Mouse (Mus musculus): Measurements from ENCODE around the gene Siva1. TPM values are rescaled to one million over a fixed set of nuclear protein-coding genes. Genes with fewer than 3 reads are reported as not detected.

Siva1 gene
- 68.9 and 85.7 TPM in 2 replicates for polyA plus RNA-seq (2021; fragmentation: Nextera tagmentation)
- long read RNA-seq, experiment 1, transcript Siva1-204 (2 exons, 401 nt) = minor isoform, 5 of 35 reads
- long read RNA-seq, experiment 1, transcript Siva1-201 (4 exons, 924 nt) = major isoform, 11 of 35 reads
- long read RNA-seq, experiment 1, partial matches to known transcripts = 13 of 35 reads
- long read RNA-seq, experiment 1, other reads (novel, unspliced or antisense) = 0 of 35 reads
- long read RNA-seq, experiment 2, transcript Siva1-201 (4 exons, 924 nt) = major isoform, 46 of 53 reads
- long read RNA-seq, experiment 2, partial matches to known transcripts = 0 of 53 reads
- long read RNA-seq, experiment 2, other reads (novel, unspliced or antisense) = 2 of 53 reads

DNA sequence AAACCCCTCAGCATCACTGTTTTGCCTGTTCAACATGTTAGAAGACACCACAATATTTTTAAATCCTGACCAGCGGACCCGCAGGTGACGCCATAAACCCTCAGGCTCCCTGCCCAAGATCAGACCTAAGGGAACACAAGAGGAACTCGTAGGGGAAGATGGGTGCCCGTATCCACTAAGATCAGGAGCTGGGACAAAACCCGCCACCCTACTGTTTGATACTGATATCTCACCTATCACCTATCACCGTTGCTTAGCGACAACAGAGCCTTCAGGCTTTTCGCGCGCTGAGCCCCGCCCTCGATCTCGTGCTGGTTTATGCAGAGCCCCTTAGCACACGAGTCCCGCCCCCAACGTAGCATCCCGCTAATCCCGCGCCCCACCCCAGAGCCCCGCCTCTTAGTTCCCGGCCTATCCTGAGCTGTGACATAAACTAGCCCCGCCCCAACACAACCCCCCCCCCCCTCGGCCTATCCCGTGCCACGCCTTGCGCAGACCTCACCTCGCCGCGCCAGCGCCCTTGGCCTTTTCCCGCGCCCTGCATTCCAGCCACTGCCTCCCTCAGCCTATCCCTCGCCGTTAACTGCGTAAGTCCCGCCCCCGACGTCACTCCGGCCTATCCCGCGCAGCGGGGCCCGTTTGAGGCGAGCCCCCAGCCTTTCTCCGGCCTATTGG, at the start of gene Siva1:
Gene Siva1, plus strand, starts transcription at position 500 of the 675 bp plus-strand sequence.

DNA sequence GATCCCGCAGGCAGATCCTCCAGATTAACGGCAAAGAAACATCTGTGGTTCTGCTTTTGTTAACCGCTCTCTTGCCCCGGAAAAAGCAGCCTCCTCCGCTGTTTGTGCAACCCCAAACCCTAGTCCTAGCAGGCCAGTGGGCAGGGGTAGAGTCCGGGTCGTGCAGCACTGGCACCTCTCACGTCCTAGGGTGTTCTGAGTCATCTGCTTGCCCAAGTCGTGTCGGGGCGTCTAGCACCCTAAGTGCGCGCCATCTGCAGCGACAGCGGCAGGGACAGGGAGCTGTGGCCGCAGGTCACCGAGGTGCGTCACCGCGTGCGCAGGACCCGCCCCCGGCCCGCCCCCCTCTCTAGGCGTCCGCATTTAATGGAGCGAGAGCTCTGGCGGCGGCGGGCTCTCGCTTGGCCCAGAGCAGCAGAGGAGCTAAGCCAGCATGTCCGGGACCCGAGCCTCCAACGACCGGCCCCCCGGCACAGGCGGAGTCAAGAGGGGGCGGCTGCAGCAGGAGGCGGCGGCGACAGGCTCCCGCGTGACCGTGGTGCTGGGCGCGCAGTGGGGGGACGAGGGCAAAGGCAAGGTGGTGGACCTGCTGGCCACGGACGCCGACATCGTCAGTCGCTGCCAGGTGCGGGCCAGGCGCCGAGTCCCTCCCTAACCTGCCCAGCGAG, 24.7 kb upstream of the Siva1 start, which contains the start of gene Adssl1:
Gene Adssl1, plus strand, starts transcription at position 360 of the 668 bp plus-strand sequence.

DNA sequence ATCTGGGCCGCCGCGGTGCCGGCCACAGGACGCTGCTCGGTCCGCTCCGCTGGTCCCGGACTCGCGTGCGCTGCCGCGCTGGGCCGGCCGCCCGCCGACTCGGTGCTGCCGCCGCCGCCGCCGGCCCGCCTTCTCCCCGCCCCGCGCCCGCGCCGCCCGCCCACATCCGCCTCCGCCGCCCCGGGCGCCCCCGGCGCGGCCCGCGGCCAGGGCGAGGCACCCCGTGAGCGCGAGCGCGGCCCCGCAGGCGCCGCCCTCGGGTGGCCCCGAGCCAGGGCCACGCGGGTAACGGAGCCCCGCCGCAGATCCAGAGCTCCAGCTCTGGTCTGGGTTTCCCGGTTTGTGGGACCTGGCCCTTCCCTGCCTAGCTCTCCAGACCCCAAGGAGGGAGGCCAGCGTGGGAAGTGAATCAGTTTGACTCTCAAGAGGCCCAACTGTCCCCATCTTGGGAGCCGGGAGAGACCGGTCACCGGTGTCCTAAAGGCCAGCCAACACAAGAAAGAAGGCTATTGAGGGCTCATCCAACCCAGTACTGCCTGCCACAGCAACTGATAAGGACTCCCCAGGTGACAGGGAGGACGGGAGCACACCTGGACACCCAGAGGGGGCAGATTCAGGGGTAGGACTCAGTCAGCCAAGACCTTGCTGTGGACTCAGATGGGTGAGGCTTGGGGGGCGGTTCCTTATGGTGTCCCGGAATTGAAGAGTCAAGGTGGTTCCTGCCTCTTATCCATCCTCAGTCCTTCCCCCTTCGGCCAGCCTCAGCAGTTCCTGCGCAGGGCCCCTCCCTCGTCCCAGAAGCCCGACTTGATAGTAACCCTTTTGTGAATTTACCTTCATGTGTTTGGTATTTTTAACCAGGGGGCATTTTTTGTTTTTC, 29.9 kb downstream of the Siva1 start, which contains the start of gene Akt1:
Gene Akt1, minus strand, starts transcription at position 753 of the 880 bp plus-strand sequence.

DNA sequence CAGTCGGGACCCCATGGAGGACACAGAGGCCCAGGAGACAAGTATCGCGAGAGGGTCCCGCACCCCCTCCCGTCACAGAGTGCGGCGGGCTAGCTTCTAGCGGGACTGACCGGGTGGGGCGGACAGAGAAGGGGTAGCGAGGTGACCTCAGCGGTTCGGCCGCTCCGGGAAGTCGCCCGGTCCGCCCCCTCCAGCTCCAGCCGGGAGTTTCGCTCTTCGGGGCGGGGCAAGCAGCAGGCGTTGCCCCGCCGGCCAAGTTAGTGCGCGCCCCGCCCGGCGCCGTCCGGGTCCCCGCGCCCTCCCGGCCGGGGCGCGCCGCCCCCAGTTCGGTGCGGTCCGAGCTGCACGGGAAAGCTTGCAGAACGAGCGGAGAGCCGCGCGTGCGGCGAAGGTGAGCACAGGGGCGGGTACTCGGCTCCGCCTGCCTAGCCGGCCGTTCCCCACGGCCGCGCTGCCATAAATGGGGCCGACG, 34.1 kb downstream of the Siva1 start, which contains the start of gene Zbtb42:
Gene Zbtb42, plus strand, starts transcription at position 274 of the 472 bp plus-strand sequence.

Other genes starting within 250 kb of the Siva1 start
- 0.05 and 0.10 TPM in 2 replicates for gene A530016L24Rik, start 155.2 kb upstream of the Siva1 start, polyA plus RNA-seq (2021; fragmentation: Nextera tagmentation)
- gene Tmem179, start 127.9 kb upstream of the Siva1 start, polyA plus RNA-seq (2021; fragmentation: Nextera tagmentation) = 120 and 123 TPM in 2 replicates
- 36.8 and 43.2 TPM in 2 replicates for gene Inf2, start 55.9 kb upstream of the Siva1 start, polyA plus RNA-seq (2021; fragmentation: Nextera tagmentation)
- 30.0 and 34.8 TPM in 2 replicates for gene Adssl1, start 24.6 kb upstream of the Siva1 start, polyA plus RNA-seq (2021; fragmentation: Nextera tagmentation)
- gene Akt1, start 30.2 kb downstream of the Siva1 start, polyA plus RNA-seq (2021; fragmentation: Nextera tagmentation) = 23.3 and 46.2 TPM in 2 replicates
- gene Zbtb42, start 34.1 kb downstream of the Siva1 start, polyA plus RNA-seq (2021; fragmentation: Nextera tagmentation) = 0.39 and 0.63 TPM in 2 replicates
- 27.8 and 28.2 TPM in 2 replicates for gene Cep170b, start 75.8 kb downstream of the Siva1 start, polyA plus RNA-seq (2021; fragmentation: Nextera tagmentation)
- 10.1 and 11.4 TPM in 2 replicates for gene Pld4, start 116.0 kb downstream of the Siva1 start, polyA plus RNA-seq (2021; fragmentation: Nextera tagmentation)
- gene Ahnak2, start 158.0 kb downstream of the Siva1 start, polyA plus RNA-seq (2021; fragmentation: Nextera tagmentation) = 0.54 and 0.58 TPM in 2 replicates
- gene Clba1, start 164.3 kb downstream of the Siva1 start, polyA plus RNA-seq (2021; fragmentation: Nextera tagmentation) = 16.4 and 21.1 TPM in 2 replicates
- 10.4 and 12.2 TPM in 2 replicates for gene Cdca4, start 184.7 kb downstream of the Siva1 start, polyA plus RNA-seq (2021; fragmentation: Nextera tagmentation)
- not detected in 2 replicates for gene Gpr132, start 223.5 kb downstream of the Siva1 start, polyA plus RNA-seq (2021; fragmentation: Nextera tagmentation)